In the genomic region with DNA sequence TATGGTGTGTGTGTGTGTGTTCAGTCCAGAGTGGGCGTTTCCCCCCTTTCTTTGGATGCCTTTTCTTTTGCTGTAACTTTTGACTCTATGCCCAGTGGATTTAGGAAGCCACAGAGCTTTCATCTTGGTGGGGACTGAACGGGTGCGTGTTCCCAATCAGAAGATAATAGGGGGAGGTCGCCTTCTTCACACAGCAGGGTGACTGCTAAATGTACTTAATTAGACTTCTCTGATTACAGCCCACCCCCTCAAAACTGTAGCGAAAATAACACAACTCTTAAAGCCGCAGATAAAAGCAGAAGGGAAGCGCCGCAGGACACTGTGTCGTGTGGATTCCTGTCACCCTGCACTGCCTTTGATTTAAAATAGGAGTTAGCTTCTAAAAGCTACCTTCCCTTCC, we compare ENCODE assay signal across 15 mouse cellular contexts.
"Had no signal": no experiment of that assay in that cellular context is flagged by ENCODE, and none has a peak within 500 bp of the region (broad histone marks: within the 10 kb centered on the region; RNA-seq: fewer than 3 reads in every experiment).

No protein-coding gene starts in this region.

- H3K36me3 ChIP-seq: limb, embryonic 10.5 days; liver, embryonic 15.5 days; stomach, embryonic 15.5 days had no signal

- H3K27ac ChIP-seq: left cerebral cortex, adult 2 months; limb, embryonic 10.5 days; liver, embryonic 15.5 days; macrophage; midbrain, embryonic 12.5 days; stomach, embryonic 15.5 days had no signal

- H3K4me1 ChIP-seq: limb, embryonic 10.5 days; liver, embryonic 15.5 days; megakaryocyte, embryonic 14.5 days; stomach, embryonic 15.5 days had no signal

- DNase-seq: kidney, postnatal 25 days; lung, adult 2 months; lung, postnatal 14 days; right cerebral cortex, postnatal 14 days; thymus, adult 2 months; thymus, postnatal 25 days had no signal

- H3K9me3 ChIP-seq: limb, embryonic 10.5 days; liver, embryonic 15.5 days; midbrain, embryonic 12.5 days; neural tube, embryonic 13.5 days; stomach, embryonic 15.5 days had no signal

- H3K9ac ChIP-seq: liver, embryonic 15.5 days; midbrain, embryonic 12.5 days; neural tube, embryonic 13.5 days; stomach, embryonic 15.5 days had no signal

- H3K27me3 ChIP-seq: liver, embryonic 15.5 days; megakaryocyte, embryonic 14.5 days; midbrain, embryonic 12.5 days; neural tube, embryonic 13.5 days; stomach, embryonic 15.5 days had no signal

- H3K4me3 ChIP-seq: left cerebral cortex, adult 2 months; limb, embryonic 10.5 days; liver, embryonic 15.5 days; megakaryocyte, embryonic 14.5 days; midbrain, embryonic 12.5 days; neural tube, embryonic 13.5 days; stomach, embryonic 15.5 days had no signal

- H3K4me2 ChIP-seq: liver, embryonic 11.5 days; liver, embryonic 15.5 days; midbrain, embryonic 12.5 days; neural tube, embryonic 13.5 days; stomach, embryonic 15.5 days had no signal
